Mouse (Mus musculus): Measurements from ENCODE around the gene Dusp22.

- TF ChIP-seq CTCF (IDR thresholded peaks at IDR 0.05; ENCODE audit: insufficient read depth, low read length) (no peak), POLR2A (IDR thresholded peaks at IDR 0.05; ENCODE audit: borderline replicate concordance, extremely low read depth, low read depth, low read length) (no peak)
These were observed 9.1 kb upstream of the Dusp22 start for GRCm38 (mm10) chr13:30650684-30651083.

All from lung, adult 2 months (tissue).